Comparison of ENCODE assay signal across 15 mouse cellular contexts in genomic region chr8:94774601-94775000, GRCm38 (mm10). TPM values are rescaled to one million over a fixed set of nuclear protein-coding genes. Genes with fewer than 3 reads are reported as not detected.
"Had no signal": no experiment of that assay in that cellular context is flagged by ENCODE, and none has a peak within 500 bp of the region (broad histone marks: within the 10 kb centered on the region; RNA-seq: fewer than 3 reads in every experiment).

No protein-coding gene starts in this region.

- H3K9me3 ChIP-seq: intestine, embryonic 15.5 days; limb, embryonic 13.5 days; midbrain, embryonic 10.5 days; midbrain, embryonic 15.5 days had no signal

- H3K27ac ChIP-seq: intestine, embryonic 15.5 days; limb, embryonic 13.5 days; liver, embryonic 14.5 days; midbrain, embryonic 10.5 days; midbrain, embryonic 15.5 days; stomach, postnatal 0 days had no signal

- ATAC-seq: intestine, embryonic 15.5 days had no signal

- H3K4me3 ChIP-seq: intestine, embryonic 15.5 days; limb, embryonic 13.5 days had no signal

- H3K9ac ChIP-seq: intestine, embryonic 15.5 days; limb, embryonic 13.5 days; liver, embryonic 14.5 days had no signal

- H3K36me3 ChIP-seq: intestine, embryonic 15.5 days; limb, embryonic 13.5 days; midbrain, embryonic 15.5 days had no signal

- DNase-seq: kidney, adult 18-20 months; kidney, postnatal 10 days; left cerebral cortex, postnatal 4 days; lung, postnatal 14 days had no signal

- H3K4me2 ChIP-seq: intestine, embryonic 15.5 days had no signal

RNA-seq across cellular contexts. Expression of gene Ccl22, which starts 29.2 kb away (rescaled TPM):
- total RNA-seq: layer of hippocampus, postnatal 25 days; left cerebral cortex, postnatal 4 days; megakaryocyte, adult 5-6 weeks had no signal
- polyA plus RNA-seq: intestine, embryonic 15.5 days; kidney, embryonic 14.5 days; limb, embryonic 13.5 days; midbrain, embryonic 10.5 days; neural tube, embryonic 14.5 days; stomach, postnatal 0 days had no signal

RNA-seq across cellular contexts. Expression of gene Ccl17, which starts 35.7 kb away (rescaled TPM):
- total RNA-seq: liver, adult 2 months had no signal
- polyA plus RNA-seq: intestine, embryonic 15.5 days; kidney, embryonic 14.5 days; midbrain, embryonic 10.5 days had no signal
